Mouse (Mus musculus): ENCODE measurements at regions not wholly inside any gene's neighbourhood (a gene's known extent, or its start where the extent isn't known, plus 50 kb on each side); places are given as distances from the start of the nearest gene placed in this dataset.
A peak's percentile ranks its signal among the peaks of the same experiment; 100 is the strongest.

GRCm38 (mm10) chr19:59653631-59654367 lies 195.6 kb downstream of the Emx2 start:
- Histone ChIP-seq H3K27ac (ENCODE audit: low read length) (no peak overlapping the region), H3K4me3 (replicated peaks; ENCODE audit: low read length) (no peak overlapping the region), H3K4me2 (ENCODE audit: low read depth, low read length) (no peak overlapping the region), H3K4me1 (ENCODE audit: control insufficient read depth, insufficient read depth, low read length) (no peaks in the 10 kb centered on the region), H3K27me3 (ENCODE audit: control insufficient read depth, insufficient read depth, low read length) (no peaks in the 10 kb centered on the region), H3K9me3 (replicated peaks; ENCODE audit: control insufficient read depth, low read length) (no peaks in the 10 kb centered on the region), H3K36me3 (ENCODE audit: control insufficient read depth, insufficient read depth, low read length) (no peaks in the 10 kb centered on the region), H3K9ac (ENCODE audit: low read length) (no peak overlapping the region)
- WGBS, result 45% methylated on average over 18 of the region's 18 CpGs
- ATAC-seq (ENCODE audit: insufficient read depth, low FRiP score), result no peak

GRCm38 (mm10) chr19:59655321-59655720 lies 197.1 kb downstream of the Emx2 start:
- no peak for ATAC-seq (ENCODE audit: insufficient read depth, low FRiP score)

GRCm38 (mm10) chr19:59669793-59670192 lies 211.6 kb downstream of the Emx2 start:
- Histone ChIP-seq H3K36me3 (ENCODE audit: control insufficient read depth, insufficient read depth, low read length) (no peaks in the 10 kb centered on the region), H3K27me3 (ENCODE audit: control insufficient read depth, insufficient read depth, low read length) (no peaks in the 10 kb centered on the region), H3K9me3 (replicated peaks; ENCODE audit: control insufficient read depth, low read length) (no peaks in the 10 kb centered on the region), H3K9ac (ENCODE audit: low read length) (no peak overlapping the region), H3K4me3 (replicated peaks; ENCODE audit: low read length) (no peak overlapping the region), H3K27ac (ENCODE audit: low read length) (no peak overlapping the region), H3K4me1 (ENCODE audit: control insufficient read depth, insufficient read depth, low read length) (no peaks in the 10 kb centered on the region), H3K4me2 (ENCODE audit: low read depth, low read length) (no peak overlapping the region)
- ATAC-seq (ENCODE audit: insufficient read depth, low FRiP score), result no peak

More at GRCm38 (mm10) chr19:59655321-59655720, 197.1 kb downstream of the Emx2 start:
- H3K27ac ChIP-seq (ENCODE audit: low read length), result no peak overlapping the region
- WGBS, result 76% methylated on average over 2 of the region's 2 CpGs
- H3K4me2 ChIP-seq (ENCODE audit: low read depth, low read length), result no peak overlapping the region
- no peaks in the 10 kb centered on the region for H3K27me3 ChIP-seq (ENCODE audit: control insufficient read depth, insufficient read depth, low read length)
- no peak overlapping the region for H3K4me3 ChIP-seq (replicated peaks; ENCODE audit: low read length)
- H3K36me3 ChIP-seq (ENCODE audit: control insufficient read depth, insufficient read depth, low read length), result no peaks in the 10 kb centered on the region
- no peaks in the 10 kb centered on the region for H3K9me3 ChIP-seq (replicated peaks; ENCODE audit: control insufficient read depth, low read length)
- no peaks in the 10 kb centered on the region for H3K4me1 ChIP-seq (ENCODE audit: control insufficient read depth, insufficient read depth, low read length)
- H3K9ac ChIP-seq (ENCODE audit: low read length), result no peak overlapping the region

- H3K27ac ChIP-seq (ENCODE audit: low read length), result no peak overlapping the region
Observed at GRCm38 (mm10) chr19:59673537-59673936, 215.4 kb downstream of the Emx2 start.

GRCm38 (mm10) chr19:59679191-59679590 lies 221.0 kb downstream of the Emx2 start:
- Histone ChIP-seq H3K9ac (ENCODE audit: low read length) (no peak overlapping the region), H3K4me2 (ENCODE audit: low read depth, low read length) (no peak overlapping the region), H3K9me3 (replicated peaks; ENCODE audit: control insufficient read depth, low read length) (no peaks in the 10 kb centered on the region), H3K4me1 (ENCODE audit: control insufficient read depth, insufficient read depth, low read length) (no peaks in the 10 kb centered on the region), H3K4me3 (replicated peaks; ENCODE audit: low read length) (no peak overlapping the region), H3K27ac (ENCODE audit: low read length) (no peak overlapping the region), H3K36me3 (ENCODE audit: control insufficient read depth, insufficient read depth, low read length) (no peaks in the 10 kb centered on the region), H3K27me3 (ENCODE audit: control insufficient read depth, insufficient read depth, low read length) (no peaks in the 10 kb centered on the region)
- no peak for ATAC-seq (ENCODE audit: insufficient read depth, low FRiP score)
- 83% methylated on average over 7 of the region's 7 CpGs for WGBS

More at GRCm38 (mm10) chr19:59673537-59673936, 215.4 kb downstream of the Emx2 start:
- no peak overlapping the region for H3K4me2 ChIP-seq (ENCODE audit: low read depth, low read length)
- no peak for ATAC-seq (ENCODE audit: insufficient read depth, low FRiP score)
- H3K4me1 ChIP-seq (ENCODE audit: control insufficient read depth, insufficient read depth, low read length), result no peaks in the 10 kb centered on the region
- no peaks in the 10 kb centered on the region for H3K27me3 ChIP-seq (ENCODE audit: control insufficient read depth, insufficient read depth, low read length)
- no peaks in the 10 kb centered on the region for H3K9me3 ChIP-seq (replicated peaks; ENCODE audit: control insufficient read depth, low read length)
- no peaks in the 10 kb centered on the region for H3K36me3 ChIP-seq (ENCODE audit: control insufficient read depth, insufficient read depth, low read length)
- H3K4me3 ChIP-seq (replicated peaks; ENCODE audit: low read length), result no peak overlapping the region
- no peak overlapping the region for H3K9ac ChIP-seq (ENCODE audit: low read length)

GRCm38 (mm10) chr19:59680356-59680755 lies 222.2 kb downstream of the Emx2 start:
- no peaks in the 10 kb centered on the region for H3K27me3 ChIP-seq (ENCODE audit: control insufficient read depth, insufficient read depth, low read length)
- H3K9ac ChIP-seq (ENCODE audit: low read length), result no peak overlapping the region
- no peaks in the 10 kb centered on the region for H3K9me3 ChIP-seq (replicated peaks; ENCODE audit: control insufficient read depth, low read length)
- H3K4me2 ChIP-seq (ENCODE audit: low read depth, low read length), result no peak overlapping the region
- no peak for ATAC-seq (ENCODE audit: insufficient read depth, low FRiP score)
- H3K4me3 ChIP-seq (replicated peaks; ENCODE audit: low read length), result no peak overlapping the region
- no peaks in the 10 kb centered on the region for H3K4me1 ChIP-seq (ENCODE audit: control insufficient read depth, insufficient read depth, low read length)
- H3K36me3 ChIP-seq (ENCODE audit: control insufficient read depth, insufficient read depth, low read length), result no peaks in the 10 kb centered on the region
- no peak overlapping the region for H3K27ac ChIP-seq (ENCODE audit: low read length)
- WGBS, result 72% methylated on average over 4 of the region's 4 CpGs

- 84% methylated on average over 7 of the region's 7 CpGs for WGBS
- no peak for ATAC-seq (ENCODE audit: insufficient read depth, low FRiP score)
- H3K27ac ChIP-seq (ENCODE audit: low read length), result no peak overlapping the region
Observed at GRCm38 (mm10) chr19:59684292-59684691, 226.1 kb downstream of the Emx2 start.

GRCm38 (mm10) chr19:59685826-59686717 lies 227.9 kb downstream of the Emx2 start:
- Histone ChIP-seq H3K9ac (ENCODE audit: low read length) (no peak overlapping the region), H3K27me3 (ENCODE audit: control insufficient read depth, insufficient read depth, low read length) (no peaks in the 10 kb centered on the region), H3K36me3 (ENCODE audit: control insufficient read depth, insufficient read depth, low read length) (no peaks in the 10 kb centered on the region), H3K4me2 (ENCODE audit: low read depth, low read length) (no peak overlapping the region), H3K4me1 (ENCODE audit: control insufficient read depth, insufficient read depth, low read length) (no peaks in the 10 kb centered on the region), H3K27ac (ENCODE audit: low read length) (no peak overlapping the region), H3K4me3 (replicated peaks; ENCODE audit: low read length) (no peak overlapping the region), H3K9me3 (replicated peaks; ENCODE audit: control insufficient read depth, low read length) (no peaks in the 10 kb centered on the region)
- WGBS, result 71% methylated on average over 19 of the region's 19 CpGs
- no peak for ATAC-seq (ENCODE audit: insufficient read depth, low FRiP score)

More at GRCm38 (mm10) chr19:59684292-59684691, 226.1 kb downstream of the Emx2 start:
- no peaks in the 10 kb centered on the region for H3K27me3 ChIP-seq (ENCODE audit: control insufficient read depth, insufficient read depth, low read length)
- H3K9ac ChIP-seq (ENCODE audit: low read length), result no peak overlapping the region
- no peak overlapping the region for H3K4me3 ChIP-seq (replicated peaks; ENCODE audit: low read length)
- no peaks in the 10 kb centered on the region for H3K9me3 ChIP-seq (replicated peaks; ENCODE audit: control insufficient read depth, low read length)
- no peaks in the 10 kb centered on the region for H3K36me3 ChIP-seq (ENCODE audit: control insufficient read depth, insufficient read depth, low read length)
- H3K4me2 ChIP-seq (ENCODE audit: low read depth, low read length), result no peak overlapping the region
- H3K4me1 ChIP-seq (ENCODE audit: control insufficient read depth, insufficient read depth, low read length), result no peaks in the 10 kb centered on the region

GRCm38 (mm10) chr19:59687206-59687605 lies 229.0 kb downstream of the Emx2 start:
- Histone ChIP-seq H3K27me3 (ENCODE audit: control insufficient read depth, insufficient read depth, low read length) (no peaks in the 10 kb centered on the region), H3K4me1 (ENCODE audit: control insufficient read depth, insufficient read depth, low read length) (no peaks in the 10 kb centered on the region), H3K27ac (ENCODE audit: low read length) (no peak overlapping the region), H3K36me3 (ENCODE audit: control insufficient read depth, insufficient read depth, low read length) (no peaks in the 10 kb centered on the region), H3K9me3 (replicated peaks; ENCODE audit: control insufficient read depth, low read length) (no peaks in the 10 kb centered on the region), H3K4me2 (ENCODE audit: low read depth, low read length) (no peak overlapping the region), H3K4me3 (replicated peaks; ENCODE audit: low read length) (no peak overlapping the region), H3K9ac (ENCODE audit: low read length) (no peak overlapping the region)
- peak; percentile 80; the same call in 1 of the 2 replicates for ATAC-seq (ENCODE audit: insufficient read depth, low FRiP score)
- 65% methylated on average over 7 of the region's 7 CpGs for WGBS
